Mouse (Mus musculus): ENCODE measurements around the gene B4galt5. TPM values are rescaled to one million over a fixed set of nuclear protein-coding genes. Genes with fewer than 3 reads are reported as not detected.

B4galt5 gene
- total and polyA plus RNA-seq, 3 experiments: 12.5 to 17.6 (median 13.5) TPM

DNA sequence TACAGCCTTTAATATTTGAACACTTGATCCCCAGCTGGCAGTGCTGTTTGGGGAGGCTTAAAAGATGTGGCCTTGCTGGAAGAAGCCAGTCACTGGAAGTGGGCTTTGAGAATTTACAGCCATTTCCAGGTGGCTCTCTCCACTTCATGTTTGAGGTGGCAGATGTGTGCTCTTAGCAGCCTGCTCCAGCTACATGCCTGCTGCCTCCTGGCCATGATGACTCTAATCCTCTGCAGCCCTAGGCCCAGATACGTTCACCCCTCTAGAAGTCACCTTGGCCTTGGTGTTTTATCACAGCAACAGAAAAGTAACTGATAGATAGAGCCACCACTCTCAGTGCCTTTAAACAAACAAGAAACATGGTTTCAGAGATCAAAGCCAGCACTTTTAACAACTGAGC lies 46.3 kb downstream of the B4galt5 start:
- no peaks in the 10 kb centered on the region for H3K79me2 ChIP-seq (replicated peaks; ENCODE audit: control insufficient read depth, extremely low read depth, insufficient read depth, poor library complexity, severe bottlenecking)
- in situ Hi-C loops (cut with MboI; ENCODE audit: low pct_ligation_motif_present, low pct_unique_long_range_greater_than_20kb, low sequenced_read_pairs): no loop called here
- DNase-seq (ENCODE audit: extremely low read depth): no peak
- H3K36me3 ChIP-seq (replicated peaks in 1 of 2; ENCODE audit: control insufficient read depth in 1 of 2, insufficient read depth in 1 of 2, low read length in 1 of 2): peaks cover 82 to 98% of the 10 kb centered on the region in 2 experiments
- no peaks in the 10 kb centered on the region for H3K9me3 ChIP-seq (replicated peaks; ENCODE audit: low read length)
- H3K27ac ChIP-seq (ENCODE audit: insufficient read depth, low read depth): no peak overlapping the region
- TF ChIP-seq CHD1 (IDR thresholded peaks at IDR 0.05; ENCODE audit: low read depth, low read length): no peak
- TF ChIP-seq MEF2A (IDR thresholded peaks at IDR 0.05; ENCODE audit: borderline replicate concordance, low read depth, low read length): no peak
- no peak for TF ChIP-seq E2F4 (IDR thresholded peaks at IDR 0.05; ENCODE audit: insufficient replicate concordance, low read depth, low read length)
- no peak for TF ChIP-seq POLR2AphosphoS2 (IDR thresholded peaks at IDR 0.05; ENCODE audit: low read depth, low read length)
- TF ChIP-seq POLR2A (IDR thresholded peaks at IDR 0.05; ENCODE audit: low read depth, low read length): no peak
- no peak for TF ChIP-seq MAZ (IDR thresholded peaks at IDR 0.05; ENCODE audit: low read depth, low read length)
- TF ChIP-seq MYC (IDR thresholded peaks at IDR 0.05; ENCODE audit: low read depth, low read length): no peak
- no peak for TF ChIP-seq KAT2A (IDR thresholded peaks at IDR 0.05; ENCODE audit: insufficient replicate concordance, low read length)
- TF ChIP-seq NELFE (IDR thresholded peaks at IDR 0.05; ENCODE audit: low read depth, low read length): no peak
- TF ChIP-seq ETS1 (conservative IDR thresholded peaks at IDR 0.05; ENCODE audit: low read depth, low read length): no peak
- no peak for TF ChIP-seq SMC3 (IDR thresholded peaks at IDR 0.05; ENCODE audit: low read depth, low read length)
- no peak for TF ChIP-seq ZNF384 (IDR thresholded peaks at IDR 0.05; ENCODE audit: low read depth, low read length)
- no peak for TF ChIP-seq BHLHE40 (IDR thresholded peaks at IDR 0.05; ENCODE audit: low read depth, low read length)
- TF ChIP-seq ELF1 (IDR thresholded peaks at IDR 0.05; ENCODE audit: low read depth, low read length): no peak
- TF ChIP-seq GABPA (IDR thresholded peaks at IDR 0.05; ENCODE audit: insufficient replicate concordance, low read depth, low read length): no peak
- no peaks in the 10 kb centered on the region for H3K4me1 ChIP-seq (ENCODE audit: control insufficient read depth in 1 of 2, insufficient read depth in 2 of 2)
- dilution Hi-C loops (cut with MboI; ENCODE audit: extremely low pct_ligation_motif_present, extremely low pct_unique_long_range_greater_than_20kb, low sequenced_read_pairs): no loop called here
- no peak overlapping the region for H3K9ac ChIP-seq (ENCODE audit: insufficient read depth, low read depth)
- no peaks in the 10 kb centered on the region for H3K27me3 ChIP-seq (replicated peaks)
- no peak overlapping the region for H3K4me2 ChIP-seq (ENCODE audit: insufficient read depth, low read depth, poor library complexity, severe bottlenecking)
- H3K4me3 ChIP-seq (replicated peaks in 1 of 3; ENCODE audit: low read depth in 2 of 3, low read length in 2 of 3, poor library complexity in 1 of 3): no peak overlapping the region

DNA sequence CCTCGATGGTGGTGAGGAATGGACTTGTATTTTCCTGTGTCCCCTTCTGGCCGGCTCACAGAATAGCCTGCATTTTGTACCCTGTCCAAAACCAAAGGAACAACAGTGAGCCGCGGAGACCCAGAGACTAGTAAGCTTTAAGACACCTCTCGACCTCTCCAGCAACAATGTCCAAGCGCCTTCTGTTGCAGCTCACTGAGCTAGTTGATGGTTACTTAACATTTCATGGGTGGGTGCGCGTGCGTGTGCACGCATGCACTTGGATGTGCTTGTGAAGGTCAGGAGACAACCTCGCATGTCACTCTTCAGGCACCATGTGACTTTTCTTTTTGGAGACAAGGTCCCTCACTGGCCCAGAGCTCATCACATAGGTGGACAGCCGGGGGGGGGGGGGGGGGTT lies 47.0 kb downstream of the B4galt5 start:
- in situ Hi-C loops (cut with MboI; ENCODE audit: low pct_ligation_motif_present, low pct_unique_long_range_greater_than_20kb, low sequenced_read_pairs): no loop called here
- no peaks in the 10 kb centered on the region for H3K27me3 ChIP-seq (replicated peaks)
- no peak for TF ChIP-seq MAX (IDR thresholded peaks at IDR 0.05; ENCODE audit: low read length)
- TF ChIP-seq SMC3 (IDR thresholded peaks at IDR 0.05; ENCODE audit: low read depth, low read length): no peak
- TF ChIP-seq JUN (IDR thresholded peaks at IDR 0.05; ENCODE audit: insufficient read depth, low read depth, low read length): no peak
- TF ChIP-seq USF2 (conservative IDR thresholded peaks at IDR 0.05; ENCODE audit: low read depth, low read length): no peak
- TF ChIP-seq BHLHE40 (IDR thresholded peaks at IDR 0.05; ENCODE audit: low read depth, low read length): no peak
- TF ChIP-seq MEF2A (IDR thresholded peaks at IDR 0.05; ENCODE audit: borderline replicate concordance, low read depth, low read length): no peak
- no peak overlapping the region for H3K4me2 ChIP-seq (ENCODE audit: insufficient read depth, low read depth, poor library complexity, severe bottlenecking)
- H3K79me2 ChIP-seq (replicated peaks; ENCODE audit: control insufficient read depth, extremely low read depth, insufficient read depth, poor library complexity, severe bottlenecking): no peaks in the 10 kb centered on the region
- no peak overlapping the region for H3K4me3 ChIP-seq (replicated peaks in 1 of 3; ENCODE audit: low read depth in 2 of 3, low read length in 2 of 3, poor library complexity in 1 of 3)
- dilution Hi-C loops (cut with MboI; ENCODE audit: extremely low pct_ligation_motif_present, extremely low pct_unique_long_range_greater_than_20kb, low sequenced_read_pairs): no loop called here
- H3K4me1 ChIP-seq (ENCODE audit: control insufficient read depth in 1 of 2, insufficient read depth in 2 of 2): no peaks in the 10 kb centered on the region
- peaks cover 79 to 98% of the 10 kb centered on the region in 2 experiments for H3K36me3 ChIP-seq (replicated peaks in 1 of 2; ENCODE audit: control insufficient read depth in 1 of 2, insufficient read depth in 1 of 2, low read length in 1 of 2)
- no peaks in the 10 kb centered on the region for H3K9me3 ChIP-seq (replicated peaks; ENCODE audit: low read length)
- no peak overlapping the region for H3K9ac ChIP-seq (ENCODE audit: insufficient read depth, low read depth)
- no peak for DNase-seq (ENCODE audit: extremely low read depth)
- H3K27ac ChIP-seq (ENCODE audit: insufficient read depth, low read depth): no peak overlapping the region
